Mouse (Mus musculus) midbrain, embryonic 14.5 days (tissue): ENCODE data around the gene Pi16. TPM values are rescaled to one million over a fixed set of nuclear protein-coding genes. Genes with fewer than 3 reads are reported as not detected.

Experiments used
- ATAC-seq: fragments of 200-750 bp; cut with Nextera tagmentation; 2 replicates; pipeline ENCODE4 v1.8.0; 2017; ENCODE audit warnings: moderate number of reproducible peaks, moderate library complexity; ENCODE audit not compliant: low FRiP score, low TSS enrichment
- DNase-seq: peaks from one replicate; pipeline ENCODE4 v3.0.0-alpha.2; 2015
- H3K27ac ChIP-seq: fragments of 300-500 bp; sonication (generic); replicated peaks from 2 replicates; pipeline ENCODE4 v1.5.1; 2014; ENCODE audit warnings: mild to moderate bottlenecking, low read depth, low read length, moderate library complexity
- H3K27me3 ChIP-seq: fragments of 300-500 bp; sonication (generic); 2 replicates; pipeline ENCODE4 v1.6.1; 2014; ENCODE audit warnings: low read length, control low read depth, mixed read lengths; ENCODE audit not compliant: control insufficient read depth, insufficient read depth
- H3K36me3 ChIP-seq: fragments of 300-500 bp; sonication (generic); 2 replicates; pipeline ENCODE4 v1.6.1; 2014; ENCODE audit warnings: low read length, control low read depth; ENCODE audit not compliant: control insufficient read depth, insufficient read depth
- H3K4me1 ChIP-seq: fragments of 300-500 bp; sonication (generic); 2 replicates; pipeline ENCODE4 v1.6.1; 2014; ENCODE audit warnings: mild to moderate bottlenecking, antibody characterized with exemption, low read length, control low read depth; ENCODE audit not compliant: control insufficient read depth, insufficient read depth
- H3K4me2 ChIP-seq: fragments of 300-500 bp; sonication (generic); 2 replicates; pipeline ENCODE4 v1.6.1; 2014; ENCODE audit warnings: mild to moderate bottlenecking, low read length, moderate library complexity
- H3K4me3 ChIP-seq: fragments of 300-500 bp; sonication (generic); replicated peaks from 2 replicates; pipeline ENCODE4 v1.5.1; 2014; ENCODE audit warnings: low read depth, low read length
- H3K9ac ChIP-seq: fragments of 300-500 bp; sonication (generic); replicated peaks from 2 replicates; pipeline ENCODE4 v1.6.1; 2014; ENCODE audit warnings: mild to moderate bottlenecking, low read length, moderate library complexity
- H3K9me3 ChIP-seq: fragments of 300-500 bp; sonication (generic); 2 replicates; pipeline ENCODE4 v1.6.1; 2016; ENCODE audit warnings: low read length, control low read depth, mixed read lengths; ENCODE audit not compliant: control insufficient read depth
- WGBS: fragments of 180-500 bp; shearing (Covaris S2); extraction: QIAGEN DNeasy Blood & Tissue Kit; methylation state at CpG from one replicate; pipeline ENCODE4 v1.1.7; 2014; 5-methylcytosine and 5-hydroxymethylcytosine counted together
- polyA plus RNA-seq: library from polyadenylated mRNA; unstranded; fragments of >200 nt; fragmentation: Nextera tagmentation; extraction: Ambion mirVana; gene quantifications from 2 replicates; pipeline ENCODE4 v1.2.1, GENCODE M21; 2014

Gene Pi16
- polyA plus RNA-seq, 1 experiment from 2014 or later = 1.3 TPM

- Histone ChIP-seq H3K27ac (no peak overlapping the region), H3K4me3 (no peak overlapping the region), H3K36me3 (no peaks in the 10 kb centered on the region), H3K27me3 (peaks cover 23% of the 10 kb centered on the region), H3K9me3 (no peaks in the 10 kb centered on the region), H3K9ac (no peak overlapping the region), H3K4me2 (no peak overlapping the region), H3K4me1 (peaks cover 12% of the 10 kb centered on the region)
- WGBS = 60% methylated on average over 8 of the region's 8 CpGs
- DNase-seq (no peak), ATAC-seq (no peak)
These were observed 2.6 kb downstream of the Pi16 start for GRCm38 (mm10) chr17:29319881-29320639.

- peak overlapping the region; percentile 8 for H3K4me2 ChIP-seq
- 19% methylated on average over 41 of the region's 41 CpGs for WGBS
- no peaks in the 10 kb centered on the region for H3K36me3 ChIP-seq
- no peak for DNase-seq
- peaks cover 26% of the 10 kb centered on the region for H3K4me1 ChIP-seq
- H3K27ac ChIP-seq = no peak overlapping the region
- no peak for ATAC-seq
- H3K4me3 ChIP-seq = no peak overlapping the region
- H3K9ac ChIP-seq = 0 out of 2 replicates have a peak overlapping the region, but pooled peaks have one; percentile 6
- no peaks in the 10 kb centered on the region for H3K9me3 ChIP-seq
- H3K27me3 ChIP-seq = peaks cover 23% of the 10 kb centered on the region
These were observed 4.5 kb downstream of the Pi16 start for GRCm38 (mm10) chr17:29321765-29322602.

- WGBS = 28% methylated on average over 18 of the region's 18 CpGs
- Histone ChIP-seq H3K4me1 (peaks cover 32% of the 10 kb centered on the region), H3K27ac (no peak overlapping the region), H3K9me3 (no peaks in the 10 kb centered on the region), H3K4me2 (peak overlapping the region; percentile 8; the same call in 1 of the 2 replicates), H3K4me3 (no peak overlapping the region), H3K36me3 (no peaks in the 10 kb centered on the region), H3K27me3 (peaks cover 23% of the 10 kb centered on the region), H3K9ac (0 out of 2 replicates have a peak overlapping the region, but pooled peaks have one; percentile 6)
- DNase-seq = no peak
- ATAC-seq = no peak
These were observed 5.1 kb downstream of the Pi16 start for GRCm38 (mm10) chr17:29322603-29322962.

GRCm38 (mm10) chr17:29323625-29324024, 6.1 kb downstream of the Pi16 start:
- Histone ChIP-seq H3K4me1 (peaks cover 36% of the 10 kb centered on the region), H3K27me3 (peaks cover 23% of the 10 kb centered on the region), H3K4me3 (no peak overlapping the region), H3K9ac (no peak overlapping the region), H3K27ac (no peak overlapping the region), H3K4me2 (no peak overlapping the region), H3K9me3 (no peaks in the 10 kb centered on the region), H3K36me3 (no peaks in the 10 kb centered on the region)
- DNase-seq = no peak
- ATAC-seq = no peak
- 95% methylated on average over 3 of the region's 3 CpGs for WGBS

GRCm38 (mm10) chr17:29325831-29326230, 8.4 kb downstream of the Pi16 start:
- peaks cover 32% of the 10 kb centered on the region for H3K4me1 ChIP-seq
- peak; percentile 31 for DNase-seq
- H3K9me3 ChIP-seq = no peaks in the 10 kb centered on the region
- H3K9ac ChIP-seq = no peak overlapping the region
- H3K36me3 ChIP-seq = peaks cover 9% of the 10 kb centered on the region
- ATAC-seq = no peak
- peak overlapping the region; percentile 79 for H3K27ac ChIP-seq
- 43% methylated on average over 13 of the region's 13 CpGs for WGBS
- H3K4me2 ChIP-seq = peak overlapping the region; percentile 58
- H3K4me3 ChIP-seq = peak overlapping the region; percentile 27; the same call in 1 of the 2 replicates
- peaks cover 19% of the 10 kb centered on the region for H3K27me3 ChIP-seq

GRCm38 (mm10) chr17:29326531-29327529, 9.3 kb downstream of the Pi16 start:
- ATAC-seq = peak; percentile 47
- peak overlapping the region; percentile 58 for H3K4me2 ChIP-seq
- peak; percentile 83 for DNase-seq

GRCm38 (mm10) chr17:29327691-29328090, 10.2 kb downstream of the Pi16 start:
- Histone ChIP-seq H3K27me3 (peaks cover 3% of the 10 kb centered on the region; the same call in 1 of the 2 replicates), H3K9ac (no peak overlapping the region), H3K4me2 (peak overlapping the region; percentile 58; the same call in 1 of the 2 replicates), H3K36me3 (peaks cover 26% of the 10 kb centered on the region), H3K27ac (peak overlapping the region; percentile 79), H3K4me1 (peaks cover 24% of the 10 kb centered on the region), H3K9me3 (no peaks in the 10 kb centered on the region), H3K4me3 (no peak overlapping the region)
- no peak for DNase-seq
- no peak for ATAC-seq
- WGBS = 82% methylated on average over 9 of the region's 9 CpGs

More at GRCm38 (mm10) chr17:29326531-29327529, 9.3 kb downstream of the Pi16 start:
- H3K4me3 ChIP-seq = peak overlapping the region; percentile 27
- H3K4me1 ChIP-seq = peaks cover 32% of the 10 kb centered on the region
- peaks cover 11% of the 10 kb centered on the region for H3K27me3 ChIP-seq
- peak overlapping the region; percentile 79 for H3K27ac ChIP-seq
- no peaks in the 10 kb centered on the region for H3K9me3 ChIP-seq
- peak overlapping the region; percentile 47 for H3K9ac ChIP-seq
- H3K36me3 ChIP-seq = peaks cover 17% of the 10 kb centered on the region
- WGBS = 7% methylated on average over 52 of the region's 52 CpGs

GRCm38 (mm10) chr17:29330221-29330620, 12.7 kb downstream of the Pi16 start:
- Histone ChIP-seq H3K4me3 (no peak overlapping the region), H3K27me3 (no peaks in the 10 kb centered on the region), H3K4me1 (peaks cover 24% of the 10 kb centered on the region), H3K27ac (peak overlapping the region; percentile 70), H3K36me3 (peaks cover 46% of the 10 kb centered on the region), H3K9me3 (no peaks in the 10 kb centered on the region), H3K4me2 (no peak overlapping the region), H3K9ac (no peak overlapping the region)
- ATAC-seq = no peak
- 87% methylated on average over 3 of the region's 3 CpGs for WGBS
- no peak for DNase-seq
